Mouse (Mus musculus) adrenal gland, postnatal 4 days (tissue): ENCODE results near the gene Tspo2. TPM values are rescaled to one million over a fixed set of nuclear protein-coding genes. Genes with fewer than 3 reads are reported as not detected.

Experiments
- total RNA-seq, 2 experiments: library from RNA; stranded (reverse); gene quantifications; 2 replicates each; pipeline ENCODE4 v1.2.3; 2021

The Tspo2 gene
- total RNA-seq, 2 experiments from 2014 or later: 2.8 to 5.5 TPM

Other genes with a start within 250 kb of the Tspo2 start
- under 1 TPM; 0.08 to 0.25 TPM for gene Trem1, start 218.8 kb downstream of the Tspo2 start, total RNA-seq
- 1 to 10 TPM in 1 of 2 experiments, under 1 TPM in 1; 0.92 to 1.5 TPM for gene Trem3, start 203.7 kb downstream of the Tspo2 start, total RNA-seq
- 1 to 10 TPM; 1.6 to 2.1 TPM for gene Treml4, start 187.2 kb downstream of the Tspo2 start, total RNA-seq
- gene Treml2, start 152.0 kb downstream of the Tspo2 start, total RNA-seq: 1 to 10 TPM in 1 of 2 experiments, under 1 TPM in 1; 0.87 to 1.2 TPM
- gene B430306N03Rik, start 135.4 kb downstream of the Tspo2 start, total RNA-seq: 1 to 10 TPM in 1 of 2 experiments, under 1 TPM in 1; 0.50 to 1.0 TPM
- gene Trem2, start 105.1 kb downstream of the Tspo2 start, total RNA-seq: 1 to 10 TPM; 2.1 to 3.1 TPM
- gene Treml1, start 91.6 kb downstream of the Tspo2 start, total RNA-seq: 1 to 10 TPM in 1 of 2 experiments, under 1 TPM in 1; 0.62 to 1.7 TPM
- 10 to 100 TPM; 28.3 to 35.4 TPM for gene Nfya, start 41.6 kb downstream of the Tspo2 start, total RNA-seq
- 10 to 100 TPM; 25.6 to 26.9 TPM for gene Oard1, start 41.5 kb downstream of the Tspo2 start, total RNA-seq
- gene Apobec2, start 18.6 kb downstream of the Tspo2 start, total RNA-seq: 10 to 100 TPM in 1 of 2 experiments, 1 to 10 TPM in 1; 7.6 to 24.5 TPM
- 1 to 10 TPM in 1 of 2 experiments, not detected in 1; 1.3 TPM for gene Unc5cl, start 3.4 kb upstream of the Tspo2 start, total RNA-seq